Mouse (Mus musculus): Measurements from ENCODE around the gene Tex44.

DNA sequence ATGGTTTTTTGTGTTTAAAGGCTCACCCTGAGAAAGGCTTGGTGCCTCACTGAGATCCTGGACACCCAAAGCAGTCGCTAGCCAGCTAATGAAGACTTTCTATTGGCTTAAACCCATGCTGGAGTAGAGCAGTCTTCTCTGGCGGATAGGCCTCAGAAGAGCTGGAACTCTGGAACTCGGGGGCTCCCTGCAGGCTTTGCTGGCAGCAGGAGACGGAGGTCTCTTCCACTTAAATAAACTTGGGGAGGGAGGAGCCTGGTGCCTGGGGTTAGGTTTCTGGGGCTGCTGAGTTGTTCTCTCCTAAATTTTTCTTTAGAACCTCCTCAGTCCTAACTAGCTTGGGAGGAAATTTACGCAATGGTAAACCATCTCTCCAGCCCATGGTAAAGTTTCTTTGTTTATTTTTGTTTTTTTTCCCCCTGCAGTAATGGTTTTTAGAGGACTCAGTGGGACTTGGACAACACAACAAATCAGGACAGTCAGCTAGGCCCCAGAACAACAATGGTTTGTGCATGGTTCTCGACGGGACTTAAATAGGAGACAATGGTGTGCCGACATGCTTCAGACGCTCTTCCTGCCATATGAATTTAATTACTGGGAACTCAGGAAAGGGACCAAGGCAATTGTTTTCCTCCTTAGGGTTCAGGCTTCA, 38.2 kb downstream of the Tex44 start:
- TF ChIP-seq CTCF (IDR thresholded peaks at IDR 0.05; ENCODE audit: low read depth) (no peak), EP300 (IDR thresholded peaks at IDR 0.05; ENCODE audit: low read depth) (no peak)
